Mouse (Mus musculus) left cerebral cortex, adult 18-20 months (tissue): Measurements from ENCODE around the gene Mecp2. TPM values are rescaled to one million over a fixed set of nuclear protein-coding genes. Genes with fewer than 3 reads are reported as not detected.

Experiments used
- DNase-seq, 2 experiments: peaks; one replicate each; pipeline ENCODE4 v3.0.0; 2021 to 2022; ENCODE audit warnings: low spot score in 2 of 2, mixed read lengths in 1 of 2
- microRNA-seq, 2 experiments: library from miRNA; unstranded; fragments of <30 nt; microRNA quantifications; one replicate each; pipeline ENCODE4 v1.2.0; 2021
- total RNA-seq, 2 experiments: library from RNA; stranded (reverse); gene quantifications; 2 replicates each; pipeline ENCODE4 v1.2.3; 2021

The Mecp2 gene
- total RNA-seq, 2 experiments from 2014 or later, result 89.6 to 94.8 TPM

- no peak for DNase-seq
These were observed 112.4 kb downstream of the Mecp2 start for GRCm38 (mm10) chrX:74022795-74023187.

- no peak for DNase-seq
These were observed 120.6 kb downstream of the Mecp2 start for GRCm38 (mm10) chrX:74014597-74014996.

- DNase-seq, result no peak
These were observed 127.1 kb downstream of the Mecp2 start for GRCm38 (mm10) chrX:74008063-74008462.

GRCm38 (mm10) chrX:74006401-74006800, 128.8 kb downstream of the Mecp2 start:
- no peak for DNase-seq

GRCm38 (mm10) chrX:74003644-74004043, 131.5 kb downstream of the Mecp2 start:
- no peak for DNase-seq

GRCm38 (mm10) chrX:74001024-74001423, 134.1 kb downstream of the Mecp2 start:
- no peak for DNase-seq

GRCm38 (mm10) chrX:73998911-73999869, 136.0 kb downstream of the Mecp2 start:
- peak; percentile 4 to 30 for DNase-seq

- DNase-seq, result no peak
These were observed 157.4 kb downstream of the Mecp2 start for GRCm38 (mm10) chrX:73977783-73978182.

Small RNAs within 50 kb of the gene (microRNA-seq; reads per million reads assigned to microRNA genes)
- 8.9 to 9.7 reads per million in 2 experiments for gene Mir5132
- gene Mir718, result 0.50 to 0.85 reads per million in 2 experiments

Other genes starting within 250 kb of the Mecp2 start
- not detected for gene Avpr2, start 243.3 kb downstream of the Mecp2 start, total RNA-seq
- gene L1cam, start 239.3 kb downstream of the Mecp2 start, total RNA-seq, result 100 to 1,000 TPM; 133 to 151 TPM
- gene Arhgap4, start 213.5 kb downstream of the Mecp2 start, total RNA-seq, result 1 to 10 TPM; 3.7 to 3.8 TPM
- gene Naa10, start 213.4 kb downstream of the Mecp2 start, total RNA-seq, result 10 to 100 TPM; 50.9 to 59.8 TPM
- 1 to 10 TPM; 7.2 to 7.5 TPM for gene Renbp, start 204.5 kb downstream of the Mecp2 start, total RNA-seq
- 10 to 100 TPM; 67.0 to 69.2 TPM for gene Hcfc1, start 169.0 kb downstream of the Mecp2 start, total RNA-seq
- 10 to 100 TPM; 48.2 to 49.0 TPM for gene Irak1, start 111.4 kb downstream of the Mecp2 start, total RNA-seq
- under 1 TPM; 0.60 to 0.70 TPM for gene Opn1mw, start 7.9 kb downstream of the Mecp2 start, total RNA-seq
- not detected for gene Tex28, start 32.5 kb upstream of the Mecp2 start, total RNA-seq
- not detected for gene Tktl1, start 41.9 kb upstream of the Mecp2 start, total RNA-seq
- 10 to 100 TPM; 44.0 to 49.5 TPM for gene Flna, start 114.5 kb upstream of the Mecp2 start, total RNA-seq
- 10 to 100 TPM; 35.3 to 39.6 TPM for gene Emd, start 119.3 kb upstream of the Mecp2 start, total RNA-seq
- 100 to 1,000 TPM; 188 to 216 TPM for gene Rpl10, start 135.4 kb upstream of the Mecp2 start, total RNA-seq
- gene Taz, start 146.5 kb upstream of the Mecp2 start, total RNA-seq, result 10 to 100 TPM; 60.4 to 62.5 TPM
- gene Dnase1l1, start 147.0 kb upstream of the Mecp2 start, total RNA-seq, result 1 to 10 TPM; 3.0 to 3.3 TPM
- 100 to 1,000 TPM; 353 to 362 TPM for gene Atp6ap1, start 161.7 kb upstream of the Mecp2 start, total RNA-seq
- 100 to 1,000 TPM; 611 to 641 TPM for gene Gdi1, start 169.6 kb upstream of the Mecp2 start, total RNA-seq
- gene Fam50a, start 177.7 kb upstream of the Mecp2 start, total RNA-seq, result 10 to 100 TPM; 26.5 to 26.8 TPM
- 10 to 100 TPM; 22.7 to 24.6 TPM for gene Plxna3, start 193.7 kb upstream of the Mecp2 start, total RNA-seq
- gene Lage3, start 218.3 kb upstream of the Mecp2 start, total RNA-seq, result 10 to 100 TPM; 20.5 to 23.9 TPM
- gene Ubl4a, start 237.9 kb upstream of the Mecp2 start, total RNA-seq, result 10 to 100 TPM; 68.3 to 71.6 TPM
- 1 to 10 TPM; 2.7 to 3.4 TPM for gene Slc10a3, start 238.0 kb upstream of the Mecp2 start, total RNA-seq